Mouse (Mus musculus) E14TG2a.4 (cell line): ENCODE data around the gene Fbrs.

Source experiments
- CTCF ChIP-seq: conservative IDR thresholded peaks from 2 replicates; pipeline ENCODE4 v1.5.1; 2014; ENCODE audit warnings: low read length
- NANOG ChIP-seq: IDR thresholded peaks from 2 replicates; pipeline ENCODE4 v1.6.1; 2014; ENCODE audit warnings: borderline replicate concordance, low read length, mixed read lengths

- no peak for TF ChIP-seq CTCF
- TF ChIP-seq NANOG: no peak
Measured at GRCm38 (mm10) chr7:127494648-127495047, 15.6 kb downstream of the Fbrs start.
